Mouse (Mus musculus): Measurements from ENCODE around the gene Usp5.

Gene Usp5

DNA sequence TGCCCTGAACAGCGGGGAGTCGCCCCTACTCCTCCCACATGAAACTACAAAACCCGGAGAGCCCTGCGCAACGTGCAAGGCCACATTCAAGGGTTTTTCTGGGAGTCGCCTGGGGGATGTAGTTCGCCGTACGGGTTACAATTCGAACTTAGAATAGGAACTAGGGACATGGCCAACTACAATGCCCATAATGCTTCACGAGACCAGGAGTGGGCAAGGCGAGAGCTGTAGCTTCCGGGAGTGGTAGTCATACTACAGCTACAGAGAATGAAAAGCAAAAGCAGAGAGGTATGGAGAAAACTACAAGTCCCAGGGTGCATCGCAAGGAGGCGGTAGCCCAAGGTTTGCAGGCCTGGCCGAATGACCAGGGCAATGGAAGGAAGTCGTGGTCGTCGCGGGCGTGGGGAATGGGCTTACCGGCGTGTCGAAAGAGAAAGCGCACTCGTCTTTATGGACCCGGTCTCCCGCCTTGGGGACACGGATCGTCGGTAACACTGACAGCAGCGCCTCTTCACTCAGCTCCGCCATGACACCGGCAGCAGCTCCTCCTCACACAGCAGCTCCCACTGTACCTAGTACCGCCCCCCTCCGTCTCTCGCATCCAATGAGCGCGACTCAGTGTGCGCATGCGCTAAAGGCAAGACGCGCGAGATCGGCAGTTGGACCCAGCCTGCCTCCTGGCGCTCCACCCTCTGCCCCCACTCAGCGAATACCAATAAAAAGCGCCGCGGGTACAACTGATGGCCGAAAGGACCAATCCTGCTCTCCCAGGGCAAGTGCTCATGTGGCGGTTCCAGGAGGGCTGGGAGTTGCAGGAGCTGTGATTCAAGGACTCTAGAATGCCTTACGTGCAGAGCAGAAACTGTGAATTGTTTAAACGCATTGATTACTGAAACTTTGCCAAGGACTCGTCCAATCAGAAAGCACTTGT lies at the start of gene Usp5, which contains the start of gene Cdca3:
TSS of gene Usp5 (minus strand) at position 617 of the 931 bp plus-strand sequence.
TSS of gene Cdca3 (plus strand) at position 680 of the 931 bp plus-strand sequence.
- peak; percentile 98 to 100 for DNase-seq

GRCm38 (mm10) chr6:124874348-124874747 lies 45.1 kb upstream of the Usp5 start:
- DNase-seq = no peak

DNA sequence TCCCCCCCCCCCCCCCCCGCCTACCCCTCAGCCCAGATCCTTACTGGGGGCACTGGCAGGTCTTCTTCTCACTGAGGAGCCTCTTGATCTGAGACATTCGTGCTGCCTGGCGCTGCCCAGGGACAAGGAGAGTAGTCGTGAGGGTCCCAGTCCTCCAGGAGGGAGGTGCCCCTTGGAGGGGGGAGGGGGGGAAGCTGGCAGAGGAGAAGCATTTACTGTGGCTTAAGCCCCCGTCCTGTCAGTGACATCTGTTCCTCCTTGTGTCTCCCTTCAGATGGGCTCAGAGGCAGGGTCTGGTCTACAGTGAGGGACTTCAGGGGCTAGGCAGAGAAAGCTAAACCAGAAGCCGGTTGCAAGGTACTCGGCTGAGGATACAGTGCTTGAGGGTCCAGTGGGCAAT lies 37.3 kb upstream of the Usp5 start:
- DNase-seq = no peak

- DNase-seq = peak; percentile 25 to 64
Observed at GRCm38 (mm10) chr6:124865766-124866362, 36.6 kb upstream of the Usp5 start.

DNA sequence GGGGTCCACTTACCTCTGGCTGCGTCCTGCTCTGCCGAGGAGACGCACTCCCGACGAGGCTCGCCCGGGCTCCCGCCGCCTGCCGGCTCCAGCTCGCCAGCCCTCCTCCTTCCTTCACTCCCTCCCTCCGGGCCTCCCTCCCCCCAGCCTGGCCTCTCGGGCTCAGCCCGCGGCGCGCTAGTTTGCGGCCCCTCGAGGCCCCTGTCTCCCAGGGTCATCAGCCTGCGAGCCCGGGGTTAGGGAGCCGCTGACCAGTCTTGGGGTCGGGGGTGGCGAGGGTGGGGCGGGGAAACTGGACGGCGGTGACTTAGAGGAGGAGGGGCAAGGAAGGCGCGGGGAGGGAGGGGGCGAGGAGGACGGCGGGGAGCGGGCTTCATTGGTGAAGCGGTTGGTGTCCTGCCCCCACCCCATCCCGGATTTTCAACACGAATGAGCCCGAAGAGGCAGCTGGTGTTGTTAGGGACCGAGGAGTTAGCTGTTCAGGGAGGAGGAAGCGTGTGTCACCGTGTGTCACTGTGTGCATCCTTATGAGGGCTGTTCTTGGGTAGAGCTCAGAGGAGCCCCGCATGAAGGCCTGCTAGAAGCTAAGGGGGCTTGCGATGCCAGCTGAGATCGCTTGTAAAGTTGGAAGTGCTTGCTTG lies 34.5 kb upstream of the Usp5 start, which contains the start of gene Gpr162:
TSS of gene Gpr162 (minus strand) at position 326 of the 641 bp plus-strand sequence.
- peak; percentile 55 to 75 for DNase-seq

GRCm38 (mm10) chr6:124863125-124863657 lies 33.9 kb upstream of the Usp5 start:
- no peak for DNase-seq

DNA sequence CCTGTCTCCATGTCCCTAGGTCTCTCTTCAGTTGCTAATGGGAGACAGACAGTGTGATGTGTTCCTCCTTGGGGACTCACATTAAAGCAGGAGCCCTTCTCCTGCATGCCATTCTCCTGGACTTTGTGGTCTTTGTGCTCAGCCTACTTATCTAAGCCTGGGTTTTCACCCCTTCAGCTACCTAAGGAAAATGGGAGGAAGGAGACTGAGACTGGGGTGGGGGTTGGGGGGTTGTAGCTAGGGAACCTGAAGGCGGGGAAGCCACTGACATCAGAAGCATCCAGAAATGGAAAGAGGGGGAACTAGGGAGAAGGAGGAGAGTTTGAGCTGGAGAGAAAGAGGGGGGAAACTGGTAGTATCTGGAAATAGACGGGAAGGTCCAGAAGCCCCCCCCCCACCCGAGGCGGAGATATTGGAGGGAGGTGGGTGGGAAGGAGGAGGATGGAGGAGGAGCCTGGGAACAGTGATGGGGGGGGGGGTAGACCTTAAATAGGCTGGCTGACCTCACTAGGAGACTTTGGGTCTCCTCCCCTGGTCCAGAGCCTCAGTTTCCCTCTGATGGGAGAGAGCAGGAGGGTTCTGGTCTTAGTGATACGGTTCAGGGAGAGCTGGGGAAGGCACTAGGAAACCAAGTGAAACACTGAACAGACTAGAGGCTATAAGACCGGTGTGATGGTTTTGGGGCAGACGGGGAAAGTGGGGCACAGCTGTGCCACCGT lies 33.3 kb upstream of the Usp5 start:
- no peak for DNase-seq

DNA sequence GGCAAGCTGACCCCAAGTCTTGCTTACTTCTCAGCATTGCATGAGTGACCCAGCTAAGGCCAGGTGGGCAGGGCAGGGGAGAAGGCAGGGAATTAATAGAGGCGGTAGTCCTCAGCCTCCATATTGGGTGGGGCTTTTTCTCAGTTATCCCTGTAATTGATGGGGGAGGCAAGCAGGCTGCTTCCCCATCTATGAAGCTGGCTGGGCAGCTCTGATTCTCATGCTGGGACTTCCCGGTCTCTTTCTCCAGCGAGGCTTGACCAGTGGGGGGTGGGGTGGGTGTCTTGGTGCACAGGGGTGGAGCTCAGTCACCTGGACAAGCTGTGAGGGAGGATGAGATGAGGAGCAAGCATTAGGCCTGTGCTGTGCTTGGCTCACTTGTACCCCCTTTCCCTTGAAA lies 32.5 kb upstream of the Usp5 start:
- DNase-seq = no peak

GRCm38 (mm10) chr6:124861266-124861665 lies 32.0 kb upstream of the Usp5 start:
- no peak for DNase-seq

DNA sequence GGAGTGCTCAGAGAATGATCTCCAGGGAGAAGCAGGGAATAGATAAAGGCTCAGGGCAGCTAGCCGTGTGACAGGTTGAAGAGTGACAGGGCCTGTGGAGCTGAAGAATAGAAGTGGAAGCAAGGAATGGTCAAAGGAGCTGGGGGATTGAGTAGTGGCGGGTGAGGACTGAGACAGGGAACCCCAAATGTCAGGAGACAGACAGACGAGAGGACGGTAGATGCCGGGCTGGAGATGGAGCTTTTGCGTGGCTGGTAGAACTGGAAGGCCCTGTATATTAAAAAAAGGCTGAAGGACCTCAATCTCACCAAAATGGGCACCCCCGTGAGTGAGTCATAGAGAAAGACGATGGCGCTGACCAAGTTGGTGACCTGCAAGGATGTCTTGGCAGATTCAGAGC lies 31.2 kb upstream of the Usp5 start:
- DNase-seq = no peak

GRCm38 (mm10) chr6:124859725-124860124 lies 30.4 kb upstream of the Usp5 start:
- peak; percentile 86 to 93 for DNase-seq

- DNase-seq = no peak
Observed at GRCm38 (mm10) chr6:124858561-124859318, 29.5 kb upstream of the Usp5 start.

GRCm38 (mm10) chr6:124857840-124858530 lies 28.7 kb upstream of the Usp5 start:
- no peak for DNase-seq

GRCm38 (mm10) chr6:124856916-124857839 lies 27.9 kb upstream of the Usp5 start, which contains the start of gene P3h3:
Gene P3h3 (minus strand): TSS chr6:124857752.
- peak; percentile 76 to 87 for DNase-seq

DNA sequence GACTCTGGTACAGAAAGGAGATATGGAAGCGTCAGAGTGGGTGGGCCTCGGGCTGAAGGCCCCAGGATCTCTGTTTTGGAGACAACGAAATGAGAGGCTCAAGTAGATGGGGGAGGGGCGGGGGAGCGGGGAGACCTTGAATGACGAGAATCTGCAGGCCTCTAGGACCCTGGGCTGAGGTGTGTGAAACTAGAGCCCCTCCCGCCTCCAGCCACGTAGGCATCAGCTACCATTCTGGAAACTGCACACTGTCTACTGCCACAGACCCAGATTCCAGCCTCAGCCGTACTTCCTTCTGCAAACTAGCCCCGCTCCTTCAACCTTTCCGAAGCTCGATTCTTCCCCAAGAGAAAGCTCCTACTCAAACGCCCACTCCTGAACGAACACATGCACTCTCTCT lies 27.0 kb upstream of the Usp5 start:
- no peak for DNase-seq

- DNase-seq = no peak
Observed at GRCm38 (mm10) chr6:124854647-124855046, 25.4 kb upstream of the Usp5 start.

DNA sequence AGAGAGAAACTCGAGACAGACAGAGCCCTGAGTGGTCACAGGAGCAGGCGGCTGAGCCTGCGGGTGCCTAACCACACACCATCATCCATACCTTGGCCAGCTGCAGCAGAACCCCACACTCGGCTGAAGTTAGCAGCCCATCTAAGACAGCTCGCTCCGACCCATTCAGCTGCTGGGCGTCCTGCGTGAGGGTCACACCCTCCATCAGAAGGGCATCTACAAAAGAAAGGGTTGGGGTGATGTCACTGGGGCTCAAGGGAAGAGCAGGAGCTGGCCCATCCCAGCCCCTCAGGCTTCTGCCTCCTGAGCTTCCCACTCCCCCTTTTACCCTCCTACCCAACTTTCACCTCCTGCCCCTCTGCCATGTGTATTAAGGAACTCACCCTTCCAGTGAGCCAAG lies 21.3 kb upstream of the Usp5 start:
- DNase-seq = no peak

- peak; percentile 87 to 93 for DNase-seq
Observed at GRCm38 (mm10) chr6:124847305-124847704, 18.0 kb upstream of the Usp5 start.

- no peak for DNase-seq
Observed at GRCm38 (mm10) chr6:124840241-124841167, 11.2 kb upstream of the Usp5 start, which contains the start of gene Gnb3. Gene Gnb3 (minus strand): TSS chr6:124840275.
